Mouse (Mus musculus): Measurements from ENCODE around the gene Adck2.
A peak's percentile ranks its signal among the peaks of the same experiment; 100 is the strongest.

The Adck2 gene

GRCm38 (mm10) chr6:39573791-39574554 is at the start of gene Adck2:
Adck2 (plus strand) TSS chr6:39573873.
- peak; percentile 79 for DNase-seq (ENCODE audit: low spot score)

DNA sequence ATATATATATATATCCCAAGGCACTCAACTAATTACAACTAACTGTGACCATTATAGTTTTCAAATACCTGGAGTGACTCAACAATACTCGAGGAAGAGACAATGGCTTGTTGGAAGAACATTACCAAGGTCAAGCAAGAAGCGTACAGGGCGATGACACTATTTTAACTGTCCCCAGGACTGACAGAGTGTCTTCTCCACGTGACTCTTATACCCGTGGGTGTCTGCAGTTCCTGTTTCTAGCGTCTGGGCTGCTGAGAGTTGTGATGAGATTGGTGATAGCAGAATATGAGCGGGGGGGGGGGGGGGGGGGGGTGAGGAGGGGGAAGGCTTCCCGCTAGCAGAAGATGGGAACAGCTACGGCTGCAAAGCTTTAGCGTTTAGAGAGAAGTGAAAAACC is 46.9 kb upstream of the Adck2 start:
- DNase-seq (ENCODE audit: low spot score), result no peak

GRCm38 (mm10) chr6:39527337-39527784 is 46.3 kb upstream of the Adck2 start:
- no peak for DNase-seq (ENCODE audit: low spot score)

GRCm38 (mm10) chr6:39527811-39528210 is 45.9 kb upstream of the Adck2 start:
- no peak for DNase-seq (ENCODE audit: low spot score)

- DNase-seq (ENCODE audit: low spot score), result peak; percentile 50
Measured at GRCm38 (mm10) chr6:39528671-39529535, 44.8 kb upstream of the Adck2 start.

GRCm38 (mm10) chr6:39534944-39535343 is 38.7 kb upstream of the Adck2 start:
- DNase-seq (ENCODE audit: low spot score), result no peak

DNA sequence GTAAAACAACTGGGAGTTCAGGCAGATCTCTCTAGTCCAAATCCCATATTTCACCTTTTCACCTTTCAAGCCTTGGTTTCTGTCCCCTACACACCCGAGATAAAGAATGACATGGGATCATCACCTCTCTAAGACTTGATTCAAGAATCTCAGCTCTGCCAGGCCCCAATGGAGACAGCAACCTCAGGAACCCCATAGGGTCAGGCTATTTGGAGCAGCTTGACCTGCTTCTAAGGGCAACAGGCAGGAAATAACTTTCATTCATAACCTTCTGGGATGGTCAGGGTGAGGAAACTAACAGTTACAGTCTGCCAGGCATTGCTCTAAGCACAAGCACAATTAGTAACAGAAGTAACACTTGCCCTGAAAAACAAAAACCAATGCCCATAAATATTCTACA is 37.1 kb upstream of the Adck2 start:
- no peak for DNase-seq (ENCODE audit: low spot score)

DNA sequence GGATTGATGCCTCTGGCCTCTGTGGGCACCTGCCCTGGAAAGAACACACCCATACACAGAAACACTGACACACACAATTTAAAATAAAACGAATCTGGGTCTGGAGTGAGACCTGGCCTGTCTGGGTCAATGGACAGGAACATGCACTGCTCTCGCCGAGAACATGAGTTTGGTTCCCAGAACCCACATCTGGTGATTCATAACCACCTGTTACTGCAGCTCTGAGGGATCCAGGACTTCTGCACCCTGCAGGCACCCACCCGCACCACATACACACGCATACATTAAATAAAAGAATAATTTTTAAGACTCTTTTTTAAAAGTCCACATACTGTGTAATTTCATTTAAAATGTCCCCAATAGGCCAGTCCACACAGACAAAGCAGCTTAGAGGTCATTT is 36.4 kb upstream of the Adck2 start:
- no peak for DNase-seq (ENCODE audit: low spot score)

GRCm38 (mm10) chr6:39538227-39538626 is 35.4 kb upstream of the Adck2 start:
- no peak for DNase-seq (ENCODE audit: low spot score)

GRCm38 (mm10) chr6:39539679-39540155 is 34.0 kb upstream of the Adck2 start:
- no peak for DNase-seq (ENCODE audit: low spot score)

GRCm38 (mm10) chr6:39540563-39540962 is 33.1 kb upstream of the Adck2 start:
- no peak for DNase-seq (ENCODE audit: low spot score)

DNA sequence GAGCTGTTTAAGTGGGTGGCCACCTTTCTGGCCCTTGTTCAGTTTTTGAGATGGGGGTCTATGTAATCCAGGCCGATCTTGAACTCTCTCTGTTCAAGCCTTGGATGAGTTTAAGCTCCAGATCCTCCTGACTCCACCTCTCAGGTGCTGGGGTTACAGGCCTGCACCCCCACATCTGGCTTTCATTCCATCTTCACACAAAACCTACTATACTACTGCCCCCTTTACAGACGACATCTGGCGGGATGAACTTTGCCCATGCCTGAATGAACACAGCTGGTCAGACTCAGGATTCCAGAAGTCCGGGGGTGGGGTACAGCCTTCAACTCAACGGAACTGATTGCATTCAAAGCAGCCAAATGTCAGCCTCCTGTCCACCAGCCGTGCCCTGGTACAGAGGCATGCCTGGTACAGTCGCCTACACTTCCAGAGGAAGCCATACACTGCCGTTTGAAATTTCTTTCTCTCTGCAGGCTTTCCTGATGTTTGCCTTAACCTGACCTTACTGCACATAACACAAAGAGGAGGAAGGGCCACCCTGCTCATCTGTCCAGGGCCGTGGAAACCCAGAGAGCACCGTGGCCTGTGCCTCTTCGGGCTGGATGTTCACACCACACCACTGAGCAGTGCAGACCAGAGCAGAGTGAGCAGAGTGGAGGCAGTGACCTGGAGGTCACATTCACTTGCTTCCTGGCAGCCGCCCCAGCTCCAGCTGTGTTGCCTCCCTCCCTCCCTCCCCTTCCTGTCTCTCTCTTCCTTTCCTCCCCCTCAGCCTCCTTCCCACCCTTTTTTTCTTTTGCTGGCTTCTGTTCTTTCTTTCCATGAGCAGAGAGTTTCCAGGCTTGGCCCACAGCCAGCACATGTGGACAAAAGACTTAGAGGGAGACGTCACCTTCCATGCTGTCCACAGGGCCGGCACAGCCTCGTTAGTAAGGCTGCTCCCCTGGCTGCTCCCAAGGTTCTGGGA is 30.8 kb upstream of the Adck2 start:
- peak; percentile 72 for DNase-seq (ENCODE audit: low spot score)

GRCm38 (mm10) chr6:39543769-39544420 is 29.8 kb upstream of the Adck2 start:
- DNase-seq (ENCODE audit: low spot score), result peak; percentile 56

- DNase-seq (ENCODE audit: low spot score), result no peak
Measured at GRCm38 (mm10) chr6:39545474-39545873, 28.2 kb upstream of the Adck2 start.

DNA sequence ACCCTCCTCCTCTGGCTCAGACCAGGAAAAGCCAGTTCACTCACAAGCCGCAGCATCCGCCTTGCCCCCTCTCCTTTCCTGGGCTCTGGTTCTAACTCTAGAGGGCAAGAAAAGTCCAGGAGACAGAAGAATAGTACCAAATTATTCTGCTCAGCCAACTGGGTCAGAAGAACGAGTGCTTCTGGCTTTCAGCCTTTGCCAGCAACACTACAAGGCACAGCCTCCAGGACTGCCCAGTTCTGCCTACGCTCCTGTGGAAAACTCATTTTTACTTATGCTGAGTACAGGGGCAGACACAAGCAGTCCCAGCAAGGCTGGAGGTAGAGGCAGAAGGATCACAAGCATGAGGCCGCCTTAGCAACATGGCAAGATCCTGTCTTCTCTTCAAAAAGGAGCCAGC is 25.6 kb upstream of the Adck2 start:
- no peak for DNase-seq (ENCODE audit: low spot score)

GRCm38 (mm10) chr6:39551981-39552636 is 21.6 kb upstream of the Adck2 start:
- no peak for DNase-seq (ENCODE audit: low spot score)

- DNase-seq (ENCODE audit: low spot score), result no peak
Measured at GRCm38 (mm10) chr6:39554888-39555647, 18.6 kb upstream of the Adck2 start.

GRCm38 (mm10) chr6:39555648-39555945 is 18.1 kb upstream of the Adck2 start:
- DNase-seq (ENCODE audit: low spot score), result no peak

DNA sequence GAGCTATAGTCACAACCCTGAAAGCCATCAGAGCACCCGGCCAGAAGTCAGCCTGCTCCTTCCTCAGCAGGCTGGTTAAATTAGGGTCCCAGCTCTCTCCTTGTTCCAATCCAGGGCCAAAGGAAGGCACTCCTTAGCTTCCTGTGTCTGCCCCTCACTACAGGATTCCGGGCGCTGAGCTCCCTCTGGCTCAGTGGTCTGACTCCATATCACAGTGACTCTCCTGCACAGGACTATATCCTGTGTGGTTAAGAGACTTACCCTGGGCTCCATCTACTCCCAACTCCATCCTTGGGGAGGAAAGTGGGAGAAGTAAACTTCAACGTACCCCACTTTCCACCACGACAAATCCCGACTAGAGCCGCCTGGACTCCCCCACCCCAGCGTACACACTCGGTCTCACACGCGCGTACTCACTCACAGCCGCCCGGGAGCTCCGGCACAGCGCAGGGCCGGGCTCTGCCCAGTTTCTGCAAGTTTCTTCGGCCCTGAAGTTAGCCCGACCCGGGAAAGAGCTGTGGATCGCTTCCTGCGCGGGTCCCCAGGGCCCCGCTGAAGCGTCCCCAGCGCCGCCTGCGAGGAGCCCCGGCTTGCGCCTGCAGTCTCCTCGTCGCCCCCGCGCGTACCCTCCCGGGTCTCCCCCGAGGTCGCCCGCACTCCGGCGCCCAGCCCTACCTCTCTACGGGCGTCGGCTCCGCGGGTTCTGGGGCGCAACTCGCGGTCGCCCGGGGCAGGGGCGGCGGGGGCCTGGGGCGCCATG is 16.6 kb upstream of the Adck2 start:
- DNase-seq (ENCODE audit: low spot score), result peak; percentile 61

Measured in ovary, postnatal 36 days (tissue).